Mouse (Mus musculus) embryonic facial prominence, embryonic 13.5 days (tissue): Measurements from ENCODE around the gene Dhrs7. TPM values are rescaled to one million over a fixed set of nuclear protein-coding genes. Genes with fewer than 3 reads are reported as not detected.

ENCODE experiments used
- ATAC-seq: fragments of 200-750 bp; cut with Nextera tagmentation; 2 replicates; pipeline ENCODE4 v1.8.0; 2017; ENCODE audit warnings: low read depth; ENCODE audit not compliant: insufficient number of reproducible peaks, insufficient read depth, low FRiP score, low TSS enrichment
- H3K27ac ChIP-seq: fragments of 300-500 bp; sonication (generic); 2 replicates; pipeline ENCODE4 v1.5.1; 2015; ENCODE audit warnings: moderate library complexity, mild to moderate bottlenecking, inconsistent platforms
- H3K27me3 ChIP-seq: fragments of 300-500 bp; sonication (generic); 2 replicates; pipeline ENCODE4 v1.6.1; 2015; ENCODE audit warnings: mild to moderate bottlenecking, inconsistent platforms
- H3K36me3 ChIP-seq: fragments of 300-500 bp; sonication (generic); 2 replicates; pipeline ENCODE4 v1.6.1; 2015; ENCODE audit warnings: mild to moderate bottlenecking, inconsistent platforms
- H3K4me1 ChIP-seq: fragments of 300-500 bp; sonication (generic); 2 replicates; pipeline ENCODE4 v1.6.1; 2015; ENCODE audit warnings: inconsistent platforms
- H3K4me2 ChIP-seq: fragments of 300-500 bp; sonication (generic); 2 replicates; pipeline ENCODE4 v1.6.1; 2015; ENCODE audit warnings: moderate library complexity, mild to moderate bottlenecking, inconsistent platforms
- H3K4me3 ChIP-seq: fragments of 300-500 bp; sonication (generic); 2 replicates; pipeline ENCODE4 v1.5.1; 2015; ENCODE audit warnings: mild to moderate bottlenecking, inconsistent platforms
- H3K9ac ChIP-seq: fragments of 300-500 bp; sonication (generic); 2 replicates; pipeline ENCODE4 v1.6.1; 2015; ENCODE audit warnings: mild to moderate bottlenecking, inconsistent platforms
- H3K9me3 ChIP-seq: fragments of 300-500 bp; sonication (generic); 2 replicates; pipeline ENCODE4 v1.6.1; 2016; ENCODE audit warnings: inconsistent platforms
- WGBS: fragments of 180-500 bp; shearing (Covaris S2); methylation state at CpG from one replicate; pipeline ENCODE4 v1.1.7; 2015; ENCODE audit warnings: mixed read lengths; 5-methylcytosine and 5-hydroxymethylcytosine counted together
- polyA plus RNA-seq: library from polyadenylated mRNA; unstranded; fragments of >200 nt; fragmentation: Nextera tagmentation; extraction: Ambion mirVana; gene quantifications from 2 replicates; pipeline ENCODE4 v1.2.1, GENCODE M21; 2015

Gene Dhrs7
- polyA plus RNA-seq, 1 experiment from 2014 or later: 16.6 TPM

DNA sequence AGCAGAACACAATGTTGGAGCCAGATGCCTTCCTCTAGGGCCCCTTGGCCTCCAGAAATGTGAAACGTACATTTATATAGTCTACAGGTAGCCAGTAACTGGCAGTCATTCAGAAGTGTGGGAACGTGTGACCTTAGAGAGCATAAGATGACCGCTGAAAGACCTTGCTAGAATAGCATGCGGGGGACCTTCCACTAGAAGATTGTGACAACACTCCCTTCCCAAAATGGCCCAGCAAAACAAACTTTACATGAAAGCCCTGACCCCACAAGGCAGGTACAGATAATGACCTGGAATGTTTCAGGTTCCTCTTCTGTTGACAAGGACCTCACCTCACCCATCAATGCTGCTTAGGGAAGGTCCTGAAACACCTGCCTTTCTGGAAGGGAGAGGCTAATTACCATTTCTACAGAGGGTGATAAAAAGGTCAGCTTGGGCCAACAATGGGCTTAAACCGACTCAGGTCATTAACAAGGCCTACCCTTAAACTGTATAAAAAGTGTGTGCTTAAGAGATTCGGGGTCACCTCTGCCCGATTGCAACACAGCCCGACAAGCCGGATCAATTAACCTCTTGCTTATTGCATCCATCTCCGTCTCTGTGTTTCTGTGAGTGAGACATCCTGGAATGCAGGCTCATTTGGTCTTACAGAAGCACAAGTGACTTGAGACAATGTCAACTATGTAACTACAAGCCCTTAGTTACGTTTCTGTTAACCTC is 14.9 kb downstream of the Dhrs7 start, which contains the start of gene Gm4756:
Gene Gm4756 (minus strand): TSS at position 51 of the 720 bp plus-strand sequence.
- WGBS: 77% methylated on average over 11 of the region's 11 CpGs
- Histone ChIP-seq H3K36me3 (no peaks in the 10 kb centered on the region), H3K4me1 (no peaks in the 10 kb centered on the region), H3K9ac (no peak within 1 kb of the TSS), H3K27ac (no peak within 1 kb of the TSS), H3K9me3 (no peaks in the 10 kb centered on the region), H3K4me2 (no peak within 1 kb of the TSS), H3K27me3 (no peaks in the 10 kb centered on the region), H3K4me3 (no peak within 1 kb of the TSS)
- no peak for ATAC-seq

- no peaks in the 10 kb centered on the region for H3K9me3 ChIP-seq
- H3K27ac ChIP-seq: no peak overlapping the region
- WGBS: 89% methylated on average over 14 of the region's 14 CpGs
- no peaks in the 10 kb centered on the region for H3K36me3 ChIP-seq
- H3K27me3 ChIP-seq: no peaks in the 10 kb centered on the region
- no peak overlapping the region for H3K4me2 ChIP-seq
- no peaks in the 10 kb centered on the region for H3K4me1 ChIP-seq
- H3K4me3 ChIP-seq: no peak overlapping the region
- ATAC-seq: no peak
- no peak overlapping the region for H3K9ac ChIP-seq
Measured at GRCm38 (mm10) chr12:72648921-72649320, 15.8 kb downstream of the Dhrs7 start.

- Histone ChIP-seq H3K9ac (no peak overlapping the region), H3K4me3 (no peak overlapping the region), H3K27ac (no peak overlapping the region), H3K36me3 (no peaks in the 10 kb centered on the region), H3K4me1 (no peaks in the 10 kb centered on the region), H3K4me2 (no peak overlapping the region), H3K27me3 (no peaks in the 10 kb centered on the region), H3K9me3 (peaks cover 11% of the 10 kb centered on the region)
- 82% methylated on average over 3 of the region's 3 CpGs for WGBS
- ATAC-seq: no peak
Measured at GRCm38 (mm10) chr12:72638025-72638424, 26.7 kb downstream of the Dhrs7 start.

- Histone ChIP-seq H3K27ac (no peak overlapping the region), H3K9me3 (no peaks in the 10 kb centered on the region), H3K9ac (no peak overlapping the region), H3K27me3 (no peaks in the 10 kb centered on the region), H3K4me1 (no peaks in the 10 kb centered on the region), H3K4me3 (no peak overlapping the region), H3K4me2 (no peak overlapping the region), H3K36me3 (no peaks in the 10 kb centered on the region)
- ATAC-seq: no peak
- WGBS: 93% methylated on average over 7 of the region's 7 CpGs
Measured at GRCm38 (mm10) chr12:72628751-72629150, 36.0 kb downstream of the Dhrs7 start.

- WGBS: 83% methylated on average over 5 of the region's 5 CpGs
- no peak overlapping the region for H3K27ac ChIP-seq
- H3K9me3 ChIP-seq: no peaks in the 10 kb centered on the region
- no peaks in the 10 kb centered on the region for H3K27me3 ChIP-seq
- no peak overlapping the region for H3K4me3 ChIP-seq
- H3K4me1 ChIP-seq: no peaks in the 10 kb centered on the region
- no peak overlapping the region for H3K4me2 ChIP-seq
- no peak for ATAC-seq
- H3K9ac ChIP-seq: no peak overlapping the region
- H3K36me3 ChIP-seq: no peaks in the 10 kb centered on the region
Measured at GRCm38 (mm10) chr12:72622853-72623496, 41.7 kb downstream of the Dhrs7 start.

GRCm38 (mm10) chr12:72621441-72621840 is 43.3 kb downstream of the Dhrs7 start:
- H3K4me2 ChIP-seq: no peak overlapping the region
- H3K9me3 ChIP-seq: no peaks in the 10 kb centered on the region
- no peak overlapping the region for H3K9ac ChIP-seq
- H3K36me3 ChIP-seq: no peaks in the 10 kb centered on the region
- no peaks in the 10 kb centered on the region for H3K27me3 ChIP-seq
- H3K27ac ChIP-seq: no peak overlapping the region
- H3K4me1 ChIP-seq: no peaks in the 10 kb centered on the region
- 83% methylated on average over 1 of the region's 1 CpGs for WGBS
- no peak for ATAC-seq
- no peak overlapping the region for H3K4me3 ChIP-seq

DNA sequence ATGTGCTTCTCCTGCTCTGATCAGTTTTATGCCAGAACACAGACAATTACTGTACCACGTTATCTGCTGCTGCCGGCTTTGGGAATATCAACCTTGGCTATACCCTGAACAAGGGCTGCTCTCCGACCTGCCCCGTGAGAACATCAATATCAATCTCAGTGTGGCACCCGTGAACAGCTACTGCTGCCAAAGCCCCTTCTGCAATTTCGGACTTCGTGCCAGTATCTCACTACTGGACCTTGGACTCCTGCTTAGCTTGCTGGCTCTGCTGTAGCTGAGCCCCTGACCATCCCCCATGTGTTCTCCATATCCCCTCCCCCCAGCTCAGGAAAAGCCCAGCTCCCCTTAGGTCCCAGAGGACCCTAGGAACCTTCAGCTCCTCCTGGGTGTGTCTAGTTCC is 43.9 kb downstream of the Dhrs7 start:
- H3K27me3 ChIP-seq: no peaks in the 10 kb centered on the region
- H3K4me3 ChIP-seq: no peak overlapping the region
- H3K4me1 ChIP-seq: no peaks in the 10 kb centered on the region
- H3K9ac ChIP-seq: no peak overlapping the region
- H3K27ac ChIP-seq: no peak overlapping the region
- no peak overlapping the region for H3K4me2 ChIP-seq
- no peaks in the 10 kb centered on the region for H3K9me3 ChIP-seq
- no peak for ATAC-seq
- WGBS: 89% methylated on average over 7 of the region's 7 CpGs
- no peaks in the 10 kb centered on the region for H3K36me3 ChIP-seq

- no peaks in the 10 kb centered on the region for H3K36me3 ChIP-seq
- H3K9ac ChIP-seq: no peak overlapping the region
- H3K27ac ChIP-seq: no peak overlapping the region
- no peak for ATAC-seq
- no peaks in the 10 kb centered on the region for H3K4me1 ChIP-seq
- H3K4me3 ChIP-seq: no peak overlapping the region
- no peaks in the 10 kb centered on the region for H3K27me3 ChIP-seq
- WGBS: 91% methylated on average over 3 of the region's 3 CpGs
- H3K4me2 ChIP-seq: no peak overlapping the region
- H3K9me3 ChIP-seq: no peaks in the 10 kb centered on the region
Measured at GRCm38 (mm10) chr12:72612053-72612452, 52.7 kb downstream of the Dhrs7 start.

Other genes starting within 250 kb of the Dhrs7 start
- gene Lrrc9, start 223.0 kb downstream of the Dhrs7 start, polyA plus RNA-seq: 0.93 and 2.0 TPM in 2 replicates
- gene Pcnx4, start 128.5 kb downstream of the Dhrs7 start, polyA plus RNA-seq: 12.6 and 14.9 TPM in 2 replicates
- not detected in 2 replicates for gene Gm4756, start 15.2 kb downstream of the Dhrs7 start, polyA plus RNA-seq
- gene Ppm1a, start 92.5 kb upstream of the Dhrs7 start, polyA plus RNA-seq: 46.6 and 54.8 TPM in 2 replicates